Mouse (Mus musculus) liver, adult 10 weeks (tissue): ENCODE data around the gene Rrnad1. TPM values are rescaled to one million over a fixed set of nuclear protein-coding genes. Genes with fewer than 3 reads are reported as not detected.

Source experiments
- polyA plus RNA-seq: library from polyadenylated mRNA; stranded (reverse); fragments of 350-450 nt; fragmentation: Illumina TruSeq; extraction: RNeasy Lipid Tissue Mini Kit (QIAGEN cat#74804); gene quantifications from one replicate; pipeline ENCODE4 v1.2.3, GENCODE M21; 2014; ENCODE audit warnings: low read depth, low replicate concordance

Rrnad1 gene
- polyA plus RNA-seq: 3.7 TPM

DNA sequence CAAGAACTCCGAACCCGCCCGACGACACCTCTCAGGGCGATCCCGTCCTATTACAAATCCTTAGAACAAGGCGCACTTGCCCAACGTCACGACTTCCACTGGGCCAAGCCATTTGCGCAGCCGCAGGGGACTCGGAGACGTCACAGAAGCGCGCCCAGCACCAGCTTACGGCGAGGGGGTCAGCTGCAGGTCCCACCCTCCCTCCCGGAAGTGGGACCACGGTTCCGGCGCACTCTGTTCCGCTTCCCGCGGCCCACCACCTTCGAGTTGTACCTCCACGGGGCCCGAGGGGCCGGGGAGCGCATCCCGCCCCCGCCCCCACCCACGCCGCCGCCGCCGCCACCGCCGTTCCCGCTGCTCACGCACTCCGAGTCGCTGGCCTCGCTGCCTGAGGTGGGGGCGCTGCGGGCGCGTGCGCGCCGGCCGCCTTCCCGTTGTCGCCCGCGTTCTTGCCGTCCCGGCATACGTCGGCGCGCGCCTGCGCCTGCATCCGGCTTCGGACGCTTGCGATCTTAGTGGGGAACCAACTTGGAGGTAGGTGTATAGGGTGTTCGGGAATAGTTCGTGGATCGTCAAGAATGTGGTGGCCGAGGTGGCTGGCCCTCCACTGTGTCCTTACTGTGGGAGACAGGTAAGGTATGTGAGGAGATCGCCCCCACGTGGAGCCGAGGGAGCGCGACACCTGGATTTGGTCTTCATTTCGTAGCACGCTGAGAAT, at the start of gene Rrnad1, which contains the start of gene Isg20l2:
Gene Rrnad1, minus strand, starts transcription at position 640 of the 718 bp plus-strand sequence.
Gene Isg20l2, plus strand, starts transcription at position 237 of the 718 bp plus-strand sequence.

GRCm38 (mm10) chr3:87970939-87971488, 40.5 kb upstream of the Rrnad1 start, which contains the start of gene Nes:
Nes (plus strand) TSS chr3:87971078.

DNA sequence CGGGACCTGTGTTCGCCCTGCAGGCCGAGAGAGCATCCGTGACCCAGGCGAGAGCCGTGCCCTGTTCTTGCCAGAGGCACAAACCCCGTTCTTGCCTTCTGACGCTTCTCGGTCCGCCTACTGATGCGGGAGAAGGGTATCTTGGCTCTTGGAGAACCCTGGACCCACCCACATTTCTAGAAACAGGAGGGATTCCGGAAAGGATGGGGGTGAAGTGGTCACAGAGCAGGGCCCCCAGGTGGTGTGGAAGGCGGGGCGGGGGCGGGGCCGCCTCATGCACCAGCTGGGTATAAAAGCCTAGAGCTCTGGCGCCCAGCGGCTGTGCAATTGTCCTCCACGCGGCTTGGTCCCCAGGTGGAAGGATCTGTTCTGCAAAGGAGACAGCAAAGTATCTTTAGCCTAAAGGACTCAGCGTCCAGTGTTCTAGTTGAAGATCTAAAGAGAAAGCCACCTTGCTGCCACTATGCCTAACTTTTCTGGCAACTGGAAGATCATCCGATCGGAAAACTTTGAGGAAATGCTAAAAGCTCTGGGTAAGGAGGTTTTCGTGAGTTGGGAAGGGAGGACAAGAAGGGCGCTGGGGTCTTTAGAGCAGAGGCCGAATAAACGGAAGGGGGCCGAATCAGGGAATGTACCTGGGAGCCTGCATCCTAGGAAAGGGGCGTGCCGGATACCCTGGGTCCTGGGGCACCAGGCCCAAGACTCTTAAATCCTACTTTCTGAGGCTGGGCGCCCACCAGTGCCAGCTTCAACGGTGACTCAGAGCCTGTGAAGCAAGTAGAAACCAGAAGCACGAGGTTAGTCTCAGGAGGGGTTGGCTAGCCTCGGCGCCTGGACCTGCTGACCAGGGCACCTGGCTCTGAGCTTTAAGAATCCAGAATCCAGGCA, 18.1 kb upstream of the Rrnad1 start, which contains the start of gene Crabp2:
Gene Crabp2, plus strand, starts transcription at position 289 of the 888 bp plus-strand sequence.

GRCm38 (mm10) chr3:87919336-87920108, 11.0 kb downstream of the Rrnad1 start, which contains the start of gene Mrpl24:
Mrpl24 (plus strand) TSS chr3:87919506.

DNA sequence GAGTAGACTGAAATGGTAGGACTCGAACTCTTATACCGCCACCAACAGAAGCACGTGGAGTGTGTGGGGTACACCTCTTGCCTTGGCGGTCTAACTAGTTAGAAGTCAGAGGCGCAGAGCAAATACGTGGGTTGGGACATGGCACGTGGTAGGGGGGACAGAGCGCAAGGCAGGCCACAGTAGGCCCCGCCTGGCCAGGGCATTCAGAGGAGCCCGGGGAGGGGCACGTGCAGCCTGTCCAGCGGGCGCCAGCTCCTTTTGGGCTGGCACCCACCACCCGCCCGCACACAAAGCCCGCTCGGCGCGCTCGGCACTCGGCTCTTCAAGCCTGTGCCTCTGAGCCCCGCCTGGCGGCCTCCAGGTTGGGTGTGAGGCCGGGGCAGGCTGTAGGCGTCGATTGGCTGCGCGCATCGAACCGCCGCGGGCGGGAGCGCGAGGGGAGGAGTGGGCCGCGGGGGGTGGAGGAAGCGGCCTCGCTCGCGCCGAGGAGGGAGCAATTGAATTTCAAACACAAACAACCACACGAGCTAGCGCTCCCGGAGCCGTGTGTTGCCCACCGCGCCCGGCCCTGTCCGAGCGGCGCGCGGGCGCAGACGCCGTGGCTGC, 24.5 kb downstream of the Rrnad1 start, which contains the start of gene Hdgf:
Gene Hdgf, plus strand, starts transcription at position 442 of the 606 bp plus-strand sequence.

DNA sequence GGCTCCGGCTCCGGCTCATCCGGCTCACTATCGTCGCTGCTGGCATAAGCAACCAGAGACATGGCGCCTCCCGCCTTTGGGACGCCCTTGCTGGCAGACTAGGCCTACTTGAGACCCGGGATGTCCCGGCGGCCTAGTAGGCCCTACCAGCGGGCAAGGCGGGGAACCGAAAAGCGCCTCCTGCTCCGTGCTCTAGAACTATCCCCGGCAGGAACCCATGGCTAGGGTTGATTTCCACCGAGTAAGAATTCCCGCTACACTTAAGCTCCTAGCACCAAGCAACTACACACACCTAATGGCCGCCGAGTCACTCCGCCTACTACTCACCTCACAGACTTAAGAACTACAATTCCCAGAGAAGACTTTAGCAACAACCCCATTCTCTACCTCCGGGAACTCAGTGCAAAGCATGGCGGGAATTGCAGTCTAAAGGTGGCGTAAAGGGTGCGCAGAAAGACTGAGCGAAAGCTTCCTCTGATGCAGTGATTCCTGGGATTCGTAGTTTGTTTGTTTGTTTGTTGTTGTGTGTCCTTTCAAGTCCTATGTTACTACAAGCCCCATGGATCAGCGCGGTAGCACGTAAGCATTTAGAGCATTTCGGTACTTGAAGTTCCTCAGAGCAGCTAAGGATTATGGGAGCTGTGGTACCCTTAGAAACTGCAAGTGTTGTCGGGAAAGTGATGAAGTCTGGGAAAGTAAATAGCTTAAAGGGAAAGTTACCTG, 45.1 kb downstream of the Rrnad1 start, which contains the start of gene Prcc:
Gene Prcc, minus strand, starts transcription at position 328 of the 723 bp plus-strand sequence.

Other genes starting within 250 kb of the Rrnad1 start
- not detected for gene Lrrc71, start 182.1 kb downstream of the Rrnad1 start, polyA plus RNA-seq
- gene Ntrk1, start 135.6 kb downstream of the Rrnad1 start, polyA plus RNA-seq: not detected
- gene Insrr, start 133.8 kb downstream of the Rrnad1 start, polyA plus RNA-seq: not detected
- 0.34 TPM for gene Pear1, start 106.4 kb downstream of the Rrnad1 start, polyA plus RNA-seq
- gene Sh2d2a, start 84.0 kb downstream of the Rrnad1 start, polyA plus RNA-seq: 0.11 TPM
- 4.8 TPM for gene Prcc, start 45.1 kb downstream of the Rrnad1 start, polyA plus RNA-seq
- gene Hdgf, start 24.4 kb downstream of the Rrnad1 start, polyA plus RNA-seq: 103 TPM
- 61.1 TPM for gene Mrpl24, start 11.2 kb downstream of the Rrnad1 start, polyA plus RNA-seq
- gene Isg20l2, start 403 bp downstream of the Rrnad1 start, polyA plus RNA-seq: 14.9 TPM
- not detected for gene Crabp2, start 17.9 kb upstream of the Rrnad1 start, polyA plus RNA-seq
- 0.90 TPM for gene Nes, start 40.4 kb upstream of the Rrnad1 start, polyA plus RNA-seq
- gene Bcan, start 69.5 kb upstream of the Rrnad1 start, polyA plus RNA-seq: not detected
- gene Hapln2, start 96.9 kb upstream of the Rrnad1 start, polyA plus RNA-seq: not detected
- 5.2 TPM for gene Gpatch4, start 112.4 kb upstream of the Rrnad1 start, polyA plus RNA-seq
- gene Naxe, start 127.8 kb upstream of the Rrnad1 start, polyA plus RNA-seq: 31.1 TPM
- not detected for gene Ttc24, start 147.6 kb upstream of the Rrnad1 start, polyA plus RNA-seq
- not detected for gene Iqgap3, start 151.3 kb upstream of the Rrnad1 start, polyA plus RNA-seq
- 3.8 TPM for gene Mef2d, start 211.7 kb upstream of the Rrnad1 start, polyA plus RNA-seq